Mouse (Mus musculus) skeletal muscle tissue, postnatal 0 days (tissue): Measurements from ENCODE around the gene Olfr986. TPM values are rescaled to one million over a fixed set of nuclear protein-coding genes. Genes with fewer than 3 reads are reported as not detected.

Source experiments
- polyA plus RNA-seq: library from polyadenylated mRNA; unstranded; fragments of >200 nt; fragmentation: Nextera tagmentation; extraction: Ambion mirVana; gene quantifications from 2 replicates; pipeline ENCODE4 v1.2.1, GENCODE M21; 2015

The Olfr986 gene
- polyA plus RNA-seq, result not detected in 2 replicates

DNA sequence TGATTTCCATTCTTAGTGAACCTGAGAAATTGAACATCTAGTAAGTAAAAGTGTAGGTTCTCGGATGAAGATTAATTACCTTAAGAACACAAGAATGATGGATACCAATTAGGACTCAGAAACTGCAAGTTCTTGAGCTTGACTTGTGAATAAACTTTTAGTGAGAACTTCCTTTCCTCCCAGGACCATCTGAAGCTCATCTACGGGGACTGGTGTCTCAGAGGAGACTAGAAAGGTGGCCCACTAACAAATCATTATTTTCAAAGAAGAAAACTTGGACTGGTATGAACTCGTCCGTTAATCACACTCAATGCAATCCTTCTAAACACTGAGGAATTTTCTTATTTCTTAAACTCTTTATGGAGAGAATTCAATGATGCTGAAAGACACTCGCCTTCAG, at the start of gene Olfr986:
Gene Olfr986, plus strand, starts transcription at position 301 of the 400 bp plus-strand sequence.

GRCm38 (mm10) chr9:40192098-40193038, 11.6 kb downstream of the Olfr986 start, which contains the start of gene Zfp202:
Gene Zfp202, plus strand, starts transcription at chr9:40192316.

Other genes starting within 250 kb of the Olfr986 start
- gene Olfr974, start 243.4 kb upstream of the Olfr986 start, polyA plus RNA-seq, result not detected in 2 replicates
- gene Olfr975, start 228.9 kb upstream of the Olfr986 start, polyA plus RNA-seq, result not detected in 2 replicates
- not detected in 2 replicates for gene Olfr976, start 219.8 kb upstream of the Olfr986 start, polyA plus RNA-seq
- not detected in 2 replicates for gene Olfr978, start 188.8 kb upstream of the Olfr986 start, polyA plus RNA-seq
- gene Olfr979, start 177.5 kb upstream of the Olfr986 start, polyA plus RNA-seq, result not detected in 2 replicates
- gene Olfr980, start 171.3 kb upstream of the Olfr986 start, polyA plus RNA-seq, result not detected in 2 replicates
- not detected in 2 replicates for gene Olfr981, start 159.5 kb upstream of the Olfr986 start, polyA plus RNA-seq
- gene Olfr982, start 107.1 kb upstream of the Olfr986 start, polyA plus RNA-seq, result not detected in 2 replicates
- not detected in 2 replicates for gene Olfr983, start 87.3 kb upstream of the Olfr986 start, polyA plus RNA-seq
- gene Olfr984, start 66.7 kb upstream of the Olfr986 start, polyA plus RNA-seq, result not detected in 2 replicates
- gene Olfr985, start 50.7 kb upstream of the Olfr986 start, polyA plus RNA-seq, result 0.12 TPM in 1 of 2 replicates, not detected in the other
- gene Tmem225, start 32.8 kb upstream of the Olfr986 start, polyA plus RNA-seq, result not detected in 2 replicates
- gene Zfp202, start 11.4 kb downstream of the Olfr986 start, polyA plus RNA-seq, result 2.8 and 3.5 TPM in 2 replicates
- gene Scn3b, start 88.3 kb downstream of the Olfr986 start, polyA plus RNA-seq, result 54.7 and 66.4 TPM in 2 replicates